Mouse (Mus musculus) thymus, postnatal 25 days (tissue): ENCODE measurements around the gene Mfap2.

ENCODE experiments used
- DNase-seq: peaks from one replicate; pipeline ENCODE4 v3.0.0; 2022

Mfap2 gene

GRCm38 (mm10) chr4:141031733-141032132, 21.5 kb downstream of the Mfap2 start:
- peak; percentile 83 for DNase-seq

GRCm38 (mm10) chr4:141033606-141034549, 23.7 kb downstream of the Mfap2 start:
- no peak for DNase-seq

GRCm38 (mm10) chr4:141041117-141041516, 30.9 kb downstream of the Mfap2 start:
- DNase-seq: no peak

- DNase-seq: peak; percentile 70
Observed at GRCm38 (mm10) chr4:141044816-141045215, 34.6 kb downstream of the Mfap2 start.

- no peak for DNase-seq
Observed at GRCm38 (mm10) chr4:141048810-141049475, 38.7 kb downstream of the Mfap2 start.

- DNase-seq: no peak
Observed at GRCm38 (mm10) chr4:141049476-141049835, 39.2 kb downstream of the Mfap2 start.

- no peak for DNase-seq
Observed at GRCm38 (mm10) chr4:141052442-141052841, 42.2 kb downstream of the Mfap2 start.

- DNase-seq: no peak
Observed at GRCm38 (mm10) chr4:141053138-141053537, 42.9 kb downstream of the Mfap2 start.

GRCm38 (mm10) chr4:141053568-141054161, 43.4 kb downstream of the Mfap2 start:
- DNase-seq: no peak

- DNase-seq: no peak
Observed at GRCm38 (mm10) chr4:141056970-141057369, 46.8 kb downstream of the Mfap2 start.

GRCm38 (mm10) chr4:141058835-141059234, 48.6 kb downstream of the Mfap2 start:
- no peak for DNase-seq

- no peak for DNase-seq
Observed at GRCm38 (mm10) chr4:141059616-141060425, 49.6 kb downstream of the Mfap2 start.

GRCm38 (mm10) chr4:141060426-141061301, 50.4 kb downstream of the Mfap2 start, which contains the start of gene Crocc:
TSS of gene Crocc (minus strand) at chr4:141060550.
- DNase-seq: peak; percentile 100

GRCm38 (mm10) chr4:141064104-141064659, 54.0 kb downstream of the Mfap2 start:
- no peak for DNase-seq

- peak; percentile 84 for DNase-seq
Observed at GRCm38 (mm10) chr4:141065123-141065522, 54.9 kb downstream of the Mfap2 start.
